16 mouse cellular contexts compared by ENCODE assay signal in the genomic region with DNA sequence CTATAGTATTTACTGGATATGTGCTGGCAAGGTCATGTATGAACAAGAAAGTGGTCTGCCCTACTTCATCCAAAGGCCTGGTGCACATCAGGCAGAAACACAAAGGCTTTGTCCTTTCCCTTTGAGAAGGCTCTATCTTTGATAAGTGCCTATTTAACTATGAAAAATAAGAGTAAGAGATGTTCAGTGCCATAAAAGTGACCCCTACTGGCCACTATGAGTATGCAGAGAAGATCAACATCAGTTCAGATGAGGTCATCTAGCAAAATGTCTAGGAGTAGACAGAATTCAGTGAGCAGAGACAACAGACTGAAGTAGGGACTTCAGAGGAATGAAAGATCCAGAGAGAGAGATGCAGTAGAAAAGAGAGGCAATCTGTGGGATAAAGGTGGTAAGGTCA.
DNase-seq lines count a peak whose midpoint lies in the region; ATAC-seq lines count a peak whose summit lies in the region.
"Had no signal": no experiment of that assay in that cellular context is flagged by ENCODE, and none has a peak within 500 bp of the region (broad histone marks: within the 10 kb centered on the region; RNA-seq: fewer than 3 reads in every experiment).

No protein-coding gene starts in this region.

- no peak overlapping the region for H3K4me2 ChIP-seq in hindbrain, embryonic 13.5 days
- H3K4me2 ChIP-seq: lung, embryonic 15.5 days; midbrain, embryonic 11.5 days had no signal

- no peak overlapping the region for H3K9ac ChIP-seq in hindbrain, embryonic 13.5 days
- H3K9ac ChIP-seq: lung, embryonic 15.5 days had no signal

- H3K27me3 ChIP-seq in hindbrain, embryonic 13.5 days: no peaks in the 10 kb centered on the region
- H3K27me3 ChIP-seq: lung, embryonic 15.5 days had no signal

- no peaks in the 10 kb centered on the region for H3K36me3 ChIP-seq in hindbrain, embryonic 13.5 days
- H3K36me3 ChIP-seq: lung, embryonic 15.5 days had no signal

- no peaks in the 10 kb centered on the region for H3K4me1 ChIP-seq in hindbrain, embryonic 13.5 days (replicated peaks)
- H3K4me1 ChIP-seq: lung, embryonic 15.5 days had no signal

- no peak overlapping the region for H3K4me3 ChIP-seq in hindbrain, embryonic 13.5 days
- H3K4me3 ChIP-seq: erythroblast, embryonic 14.5 days; lung, embryonic 15.5 days had no signal

- no peak overlapping the region for H3K27ac ChIP-seq in hindbrain, embryonic 13.5 days
- H3K27ac ChIP-seq: lung, embryonic 15.5 days had no signal

- ATAC-seq in hindbrain, embryonic 13.5 days (ENCODE audit: low FRiP score): no peak

- peak; percentile 7 for DNase-seq in kidney, adult 9 months
- no peak for DNase-seq in kidney, adult 8-10 months
- DNase-seq in thymus, postnatal 0 days (ENCODE audit: low spot score): peak; percentile 50
- DNase-seq in thymus, adult 18-20 months: no peak
- DNase-seq in T-cell, adult 2 months (ENCODE audit: low spot score): peak; percentile 16
- no peak for DNase-seq in MN1 (ENCODE audit: low spot score)
- DNase-seq: cerebellum, adult 8-10 months; embryo, embryonic 11 days; heart, adult 18-20 months; heart, postnatal 4 days; spleen, adult 18-20 months had no signal

- no peaks in the 10 kb centered on the region for H3K9me3 ChIP-seq in hindbrain, embryonic 13.5 days
- H3K9me3 ChIP-seq: G1E; lung, embryonic 15.5 days had no signal

Comparison
In these comparisons a context has a peak if more than half of its experiments do, and no peak if none do; other contexts are left out.
1. DNase-seq: peak in kidney, adult 9 months (single experiment), thymus, postnatal 0 days (single experiment) and T-cell, adult 2 months (single experiment); none in kidney, adult 8-10 months (0 of 2), thymus, adult 18-20 months (0 of 2) and MN1 (single experiment).